Mouse (Mus musculus) thymus, adult 18-20 months (tissue): ENCODE results near the gene Kynu.

Experiments
- DNase-seq, 2 experiments: peaks; one replicate each; pipeline ENCODE4 v3.0.0; 2022; ENCODE audit warnings: mixed read lengths in 2 of 2

The Kynu gene

GRCm38 (mm10) chr2:43555062-43555888 is at the start of gene Kynu:
Gene Kynu (plus strand): TSS chr2:43555329.
- DNase-seq: no peak

- no peak for DNase-seq
Observed at GRCm38 (mm10) chr2:43506182-43506581, 48.9 kb upstream of the Kynu start.

- DNase-seq: no peak
Observed at GRCm38 (mm10) chr2:43513852-43514251, 41.3 kb upstream of the Kynu start.

GRCm38 (mm10) chr2:43534417-43534816 is 20.7 kb upstream of the Kynu start:
- DNase-seq: no peak

- no peak for DNase-seq
Observed at GRCm38 (mm10) chr2:43542615-43543014, 12.5 kb upstream of the Kynu start.

- DNase-seq: no peak
Observed at GRCm38 (mm10) chr2:43545665-43546064, 9.5 kb upstream of the Kynu start.

GRCm38 (mm10) chr2:43546448-43546847 is 8.7 kb upstream of the Kynu start:
- no peak for DNase-seq

GRCm38 (mm10) chr2:43554216-43554615 is 913 bp upstream of the Kynu start:
- no peak for DNase-seq

GRCm38 (mm10) chr2:43555889-43556285 is 758 bp downstream of the Kynu start:
- no peak for DNase-seq

GRCm38 (mm10) chr2:43556985-43557384 is 1.9 kb downstream of the Kynu start:
- DNase-seq: no peak

- DNase-seq: no peak
Observed at GRCm38 (mm10) chr2:43561209-43561608, 6.1 kb downstream of the Kynu start.

- no peak for DNase-seq
Observed at GRCm38 (mm10) chr2:43562779-43563178, 7.7 kb downstream of the Kynu start.

- DNase-seq: no peak
Observed at GRCm38 (mm10) chr2:43568406-43568805, 13.3 kb downstream of the Kynu start.

GRCm38 (mm10) chr2:43573526-43573925 is 18.4 kb downstream of the Kynu start:
- no peak for DNase-seq

- DNase-seq: no peak
Observed at GRCm38 (mm10) chr2:43583243-43583812, 28.2 kb downstream of the Kynu start.

- no peak for DNase-seq
Observed at GRCm38 (mm10) chr2:43585508-43585907, 30.4 kb downstream of the Kynu start.

GRCm38 (mm10) chr2:43587832-43588231 is 32.7 kb downstream of the Kynu start:
- DNase-seq: no peak

GRCm38 (mm10) chr2:43592001-43592704 is 37.0 kb downstream of the Kynu start:
- no peak for DNase-seq

- no peak for DNase-seq
Observed at GRCm38 (mm10) chr2:43613571-43613970, 58.4 kb downstream of the Kynu start.

- DNase-seq: no peak
Observed at GRCm38 (mm10) chr2:43621140-43621539, 66.0 kb downstream of the Kynu start.

GRCm38 (mm10) chr2:43622844-43623243 is 67.7 kb downstream of the Kynu start:
- DNase-seq: no peak

- no peak for DNase-seq
Observed at GRCm38 (mm10) chr2:43631786-43632185, 76.7 kb downstream of the Kynu start.

GRCm38 (mm10) chr2:43636498-43636897 is 81.4 kb downstream of the Kynu start:
- no peak for DNase-seq

- no peak for DNase-seq
Observed at GRCm38 (mm10) chr2:43646962-43647361, 91.8 kb downstream of the Kynu start.
